Mouse (Mus musculus): Measurements from ENCODE around the gene Il17f. TPM values are rescaled to one million over a fixed set of nuclear protein-coding genes. Genes with fewer than 3 reads are reported as not detected.
A peak's percentile ranks its signal among the peaks of the same experiment; 100 is the strongest.
"Not testable (repeated sequence)": the region's sequence is repeated elsewhere in the genome, so short reads cannot be mapped to it uniquely, and the experiment has no call there.

Gene Il17f
- total RNA-seq, 2 experiments from 2014 or later = not detected

DNA sequence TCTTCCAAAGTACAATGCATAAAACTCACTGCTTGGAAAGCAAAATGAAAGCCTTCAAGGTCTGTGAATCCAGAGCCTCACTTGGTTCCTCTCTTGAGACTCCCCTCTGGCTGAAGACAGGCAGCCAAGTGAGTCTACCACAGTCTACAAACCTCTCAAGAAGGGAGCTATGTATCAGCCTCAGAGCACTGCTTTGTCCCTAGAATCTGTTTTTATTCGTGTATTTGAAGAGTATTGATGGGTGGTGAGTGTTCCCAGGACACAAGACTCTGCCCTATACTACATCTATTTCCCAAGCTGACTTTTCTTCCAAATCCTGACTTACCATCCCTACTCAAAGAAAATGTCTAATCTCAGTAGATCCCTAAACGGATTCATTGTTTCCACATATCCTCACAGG, 12.1 kb downstream of the Il17f start:
- DNase-seq = no peak

- not testable (repeated sequence) for DNase-seq
These were observed 16.2 kb downstream of the Il17f start for GRCm38 (mm10) chr1:20774026-20774730.

- DNase-seq = no peak
These were observed 23.9 kb downstream of the Il17f start for GRCm38 (mm10) chr1:20766526-20766925.

- DNase-seq = no peak
These were observed 29.0 kb downstream of the Il17f start for GRCm38 (mm10) chr1:20761411-20761810.

- DNase-seq = no peak
These were observed 30.1 kb downstream of the Il17f start for GRCm38 (mm10) chr1:20760331-20760730.

- DNase-seq = peak; percentile 21 to 29
These were observed 30.6 kb downstream of the Il17f start for GRCm38 (mm10) chr1:20759799-20760198.

GRCm38 (mm10) chr1:20757586-20757985, 32.8 kb downstream of the Il17f start:
- DNase-seq = no peak

DNA sequence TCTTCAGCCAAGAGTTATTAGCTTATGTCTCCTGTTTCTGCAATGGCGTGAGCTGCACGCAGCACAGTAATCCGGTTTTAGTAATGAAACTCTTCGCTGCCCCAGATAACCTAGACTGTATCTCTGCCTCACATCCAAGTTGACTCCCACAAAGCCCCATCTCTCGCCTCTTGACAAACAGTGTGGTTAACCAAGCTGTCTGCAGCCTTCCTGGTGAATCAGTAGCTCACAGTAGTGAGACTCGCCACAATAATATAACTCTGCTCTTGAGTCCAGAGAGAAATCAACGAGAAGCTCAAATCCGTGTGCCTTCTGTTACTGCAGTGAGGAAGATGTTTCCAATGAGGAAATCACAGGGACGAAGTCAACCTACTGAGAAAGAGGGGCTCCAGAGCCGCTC, 36.0 kb downstream of the Il17f start:
- no peak for DNase-seq

DNA sequence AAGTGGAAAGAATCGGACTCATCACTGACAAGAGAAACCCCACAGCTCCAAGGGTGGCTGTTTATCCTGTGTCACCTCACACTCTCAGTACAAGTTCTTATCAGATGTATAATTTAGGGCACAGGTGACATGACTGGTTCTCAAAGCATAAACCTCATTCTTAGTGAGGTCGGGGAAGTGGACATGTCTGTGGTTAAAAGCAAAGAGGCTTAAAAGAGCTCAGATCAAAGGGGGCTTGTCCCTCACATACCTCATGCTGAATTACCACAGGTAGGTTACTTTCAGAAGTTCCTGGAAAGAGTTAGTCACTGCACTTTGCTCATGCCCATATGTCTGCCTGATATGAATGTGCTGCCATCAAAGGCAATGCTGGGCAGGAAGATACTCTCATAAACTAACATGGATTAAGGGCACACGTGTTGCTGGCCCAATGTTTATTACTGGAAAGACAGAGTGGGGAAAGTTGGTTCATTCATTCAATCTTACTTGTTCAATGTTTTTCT, 49.9 kb downstream of the Il17f start:
- no peak for DNase-seq

DNA sequence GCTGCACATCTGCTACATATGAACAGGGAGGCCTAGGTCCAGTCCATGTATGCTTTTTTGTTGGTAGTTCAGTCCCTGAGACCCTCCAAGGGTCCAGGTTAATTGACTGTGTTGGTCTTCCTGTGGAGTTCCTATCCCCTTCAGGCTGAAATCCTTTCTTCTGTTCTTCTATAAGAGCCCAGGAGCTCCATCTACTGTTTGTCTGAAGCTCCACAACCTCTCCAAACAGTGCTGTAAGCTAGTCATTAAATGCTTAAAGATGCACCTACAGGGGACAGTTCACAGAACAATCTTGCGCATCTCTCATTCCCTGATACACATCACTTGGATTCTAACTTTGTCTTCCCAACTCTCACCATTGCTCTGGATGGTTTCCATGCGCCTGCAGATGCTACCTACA, 51.9 kb downstream of the Il17f start:
- no peak for DNase-seq

- DNase-seq = no peak
These were observed 53.8 kb downstream of the Il17f start for GRCm38 (mm10) chr1:20736572-20736971.

GRCm38 (mm10) chr1:20730903-20731302, 59.5 kb downstream of the Il17f start, which contains the start of gene Il17a:
Gene Il17a, plus strand, starts transcription at chr1:20730905.
- DNase-seq = no peak

Other genes with a start within 250 kb of the Il17f start
- not detected for gene Pkhd1, start 172.6 kb downstream of the Il17f start, total RNA-seq (2021)
- gene Il17a, start 59.7 kb downstream of the Il17f start, total RNA-seq (2021) = not detected
- 1 to 10 TPM; 4.4 TPM for gene Mcm3, start 29.7 kb upstream of the Il17f start, total RNA-seq (2021)
- gene Paqr8, start 100.0 kb upstream of the Il17f start, total RNA-seq (2021) = 100 to 1,000 TPM; 135 to 153 TPM
- gene Efhc1, start 161.0 kb upstream of the Il17f start, total RNA-seq (2021) = 1 to 10 TPM in 1 of 2 experiments, under 1 TPM in 1; 0.77 to 1.7 TPM

Data from layer of hippocampus, postnatal 36 days (tissue).